Mouse (Mus musculus): Measurements from ENCODE around the gene Nhlrc2.
A peak's percentile ranks its signal among the peaks of the same experiment; 100 is the strongest.

The Nhlrc2 gene

GRCm38 (mm10) chr19:56565358-56565757, 17.3 kb downstream of the Nhlrc2 start:
- DNase-seq (ENCODE audit: low spot score), result no peak

- peak; percentile 44 for DNase-seq (ENCODE audit: low spot score)
Measured at GRCm38 (mm10) chr19:56566041-56566440, 18.0 kb downstream of the Nhlrc2 start.

GRCm38 (mm10) chr19:56566940-56567339, 18.9 kb downstream of the Nhlrc2 start:
- DNase-seq (ENCODE audit: low spot score), result no peak

- no peak for DNase-seq (ENCODE audit: low spot score)
Measured at GRCm38 (mm10) chr19:56570781-56571180, 22.7 kb downstream of the Nhlrc2 start.

GRCm38 (mm10) chr19:56571234-56571633, 23.2 kb downstream of the Nhlrc2 start:
- no peak for DNase-seq (ENCODE audit: low spot score)

- DNase-seq (ENCODE audit: low spot score), result no peak
Measured at GRCm38 (mm10) chr19:56571913-56572312, 23.9 kb downstream of the Nhlrc2 start.

GRCm38 (mm10) chr19:56573184-56573583, 25.1 kb downstream of the Nhlrc2 start:
- peak; percentile 35 for DNase-seq (ENCODE audit: low spot score)

GRCm38 (mm10) chr19:56577801-56578200, 29.7 kb downstream of the Nhlrc2 start:
- no peak for DNase-seq (ENCODE audit: low spot score)

- no peak for DNase-seq (ENCODE audit: low spot score)
Measured at GRCm38 (mm10) chr19:56581981-56582380, 33.9 kb downstream of the Nhlrc2 start.

- DNase-seq (ENCODE audit: low spot score), result no peak
Measured at GRCm38 (mm10) chr19:56583785-56584184, 35.7 kb downstream of the Nhlrc2 start.

GRCm38 (mm10) chr19:56584288-56584687, 36.2 kb downstream of the Nhlrc2 start:
- DNase-seq (ENCODE audit: low spot score), result no peak

- no peak for DNase-seq (ENCODE audit: low spot score)
Measured at GRCm38 (mm10) chr19:56586320-56586719, 38.3 kb downstream of the Nhlrc2 start.

- DNase-seq (ENCODE audit: low spot score), result peak; percentile 77
Measured at GRCm38 (mm10) chr19:56588205-56588626, 40.2 kb downstream of the Nhlrc2 start.

GRCm38 (mm10) chr19:56589008-56589407, 40.9 kb downstream of the Nhlrc2 start:
- DNase-seq (ENCODE audit: low spot score), result no peak

- no peak for DNase-seq (ENCODE audit: low spot score)
Measured at GRCm38 (mm10) chr19:56589455-56589854, 41.4 kb downstream of the Nhlrc2 start.

- DNase-seq (ENCODE audit: low spot score), result no peak
Measured at GRCm38 (mm10) chr19:56590250-56590649, 42.2 kb downstream of the Nhlrc2 start.

- DNase-seq (ENCODE audit: low spot score), result no peak
Measured at GRCm38 (mm10) chr19:56592472-56592871, 44.4 kb downstream of the Nhlrc2 start.

- DNase-seq (ENCODE audit: low spot score), result no peak
Measured at GRCm38 (mm10) chr19:56599996-56600395, 51.9 kb downstream of the Nhlrc2 start.

GRCm38 (mm10) chr19:56600797-56601196, 52.7 kb downstream of the Nhlrc2 start:
- no peak for DNase-seq (ENCODE audit: low spot score)

GRCm38 (mm10) chr19:56601901-56602347, 53.9 kb downstream of the Nhlrc2 start:
- DNase-seq (ENCODE audit: low spot score), result no peak

- no peak for DNase-seq (ENCODE audit: low spot score)
Measured at GRCm38 (mm10) chr19:56608946-56609345, 60.9 kb downstream of the Nhlrc2 start.

- no peak for DNase-seq (ENCODE audit: low spot score)
Measured at GRCm38 (mm10) chr19:56614131-56614530, 66.1 kb downstream of the Nhlrc2 start.

GRCm38 (mm10) chr19:56618845-56619244, 70.8 kb downstream of the Nhlrc2 start:
- DNase-seq (ENCODE audit: low spot score), result no peak

GRCm38 (mm10) chr19:56619546-56619945, 71.5 kb downstream of the Nhlrc2 start:
- no peak for DNase-seq (ENCODE audit: low spot score)

- no peak for DNase-seq (ENCODE audit: low spot score)
Measured at GRCm38 (mm10) chr19:56621876-56622275, 73.8 kb downstream of the Nhlrc2 start.

Measured in left cerebral cortex, adult 11 months (tissue).